21 mouse cellular contexts compared by ENCODE assay signal in the genomic region with DNA sequence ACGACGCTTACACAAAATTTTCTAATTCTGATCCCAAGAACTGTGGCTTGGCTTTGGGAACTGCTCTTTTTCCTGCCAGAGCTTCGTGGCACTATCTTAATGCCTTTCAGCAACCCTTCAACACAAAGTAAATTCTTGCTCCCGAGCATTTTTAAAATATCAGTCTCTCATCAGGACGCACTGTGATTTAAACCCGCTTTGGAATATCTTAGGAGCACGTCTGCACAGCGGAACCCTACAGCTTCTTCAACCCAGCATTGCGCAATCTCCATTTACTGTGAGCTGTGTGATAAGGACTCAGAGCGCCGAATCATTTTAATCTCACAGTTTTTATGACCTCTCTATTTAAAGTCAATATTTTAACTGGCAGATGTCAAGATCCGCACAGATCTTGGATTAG. TPM values are rescaled to one million over a fixed set of nuclear protein-coding genes. Genes with fewer than 3 reads are reported as not detected.
DNase-seq lines count a peak whose midpoint lies in the region; ATAC-seq and TF ChIP-seq lines count a peak whose summit lies in the region.
"Had no signal": no experiment of that assay in that cellular context is flagged by ENCODE, and none has a peak within 500 bp of the region (broad histone marks: within the 10 kb centered on the region; RNA-seq: fewer than 3 reads in every experiment).

No protein-coding gene starts in this region.

- TF ChIP-seq POLR2A in heart, adult 2 months (IDR thresholded peaks at IDR 0.05; ENCODE audit: insufficient read depth, low read depth, low read length), result no peak

- H3K27ac ChIP-seq in heart, adult 2 months, result peak overlapping the region; percentile 48
- no peak overlapping the region for H3K27ac ChIP-seq in lung, embryonic 16.5 days (ENCODE audit: low read length)
- H3K27ac ChIP-seq in heart, embryonic 14.5 days (replicated peaks in 1 of 2; ENCODE audit: control insufficient read depth in 1 of 2, insufficient read depth in 1 of 2, low read depth in 2 of 2, low read length in 2 of 2), result peak overlapping the region in 1 of 2 experiments; percentile 44; a peak in 1 of 4 replicates
- no peak overlapping the region for H3K27ac ChIP-seq in midbrain, embryonic 16.5 days (ENCODE audit: low read length)
- H3K27ac ChIP-seq: embryonic facial prominence, embryonic 10.5 days; hindbrain, embryonic 14.5 days; midbrain, embryonic 10.5 days; neural tube, embryonic 13.5 days; stomach, postnatal 0 days had no signal

- no peaks in the 10 kb centered on the region for H3K9me3 ChIP-seq in lung, embryonic 16.5 days (ENCODE audit: control insufficient read depth, low read length)
- no peaks in the 10 kb centered on the region for H3K9me3 ChIP-seq in heart, embryonic 14.5 days (ENCODE audit: control insufficient read depth, low read length)
- no peaks in the 10 kb centered on the region for H3K9me3 ChIP-seq in midbrain, embryonic 16.5 days (replicated peaks; ENCODE audit: control insufficient read depth, low read length, poor library complexity, severe bottlenecking)
- H3K9me3 ChIP-seq: embryonic facial prominence, embryonic 10.5 days; midbrain, embryonic 10.5 days; neural tube, embryonic 13.5 days had no signal

- H3K9ac ChIP-seq in heart, adult 2 months (ENCODE audit: low read depth, low read length), result no peak overlapping the region
- H3K9ac ChIP-seq in lung, embryonic 16.5 days (ENCODE audit: low read length), result no peak overlapping the region
- H3K9ac ChIP-seq in heart, embryonic 14.5 days (ENCODE audit: low read length), result 0 out of 2 replicates have a peak overlapping the region, but pooled peaks have one; percentile 23
- no peak overlapping the region for H3K9ac ChIP-seq in midbrain, embryonic 16.5 days (ENCODE audit: low read depth, low read length)
- H3K9ac ChIP-seq: hindbrain, embryonic 14.5 days; neural tube, embryonic 13.5 days had no signal

- peak overlapping the region; percentile 33 for H3K4me3 ChIP-seq in heart, adult 2 months
- no peak overlapping the region for H3K4me3 ChIP-seq in lung, embryonic 16.5 days (ENCODE audit: low read length)
- peak overlapping the region in 1 of 2 experiments; percentile 12; a peak in 1 of 4 replicates for H3K4me3 ChIP-seq in heart, embryonic 14.5 days (ENCODE audit: control insufficient read depth in 1 of 2, insufficient read depth in 1 of 2, low read depth in 1 of 2, low read length in 2 of 2)
- H3K4me3 ChIP-seq in midbrain, embryonic 16.5 days (ENCODE audit: low read depth, low read length), result no peak overlapping the region
- H3K4me3 ChIP-seq: embryonic facial prominence, embryonic 10.5 days; erythroblast, embryonic 14.5 days; midbrain, embryonic 10.5 days; neural tube, embryonic 13.5 days had no signal

- H3K79me2 ChIP-seq in heart, adult 2 months (replicated peaks; ENCODE audit: control insufficient read depth, insufficient read depth, low read length), result peaks cover 4% of the 10 kb centered on the region; the same call in 1 of the 2 replicates

- H3K36me3 ChIP-seq in heart, adult 2 months (ENCODE audit: control insufficient read depth, insufficient read depth, low read length), result peaks cover 30% of the 10 kb centered on the region
- no peaks in the 10 kb centered on the region for H3K36me3 ChIP-seq in lung, embryonic 16.5 days (ENCODE audit: control insufficient read depth, insufficient read depth, low read length)
- no peaks in the 10 kb centered on the region for H3K36me3 ChIP-seq in heart, embryonic 14.5 days (ENCODE audit: control insufficient read depth, insufficient read depth, low read length)
- H3K36me3 ChIP-seq in midbrain, embryonic 16.5 days (ENCODE audit: control insufficient read depth, insufficient read depth, low read length), result no peaks in the 10 kb centered on the region
- H3K36me3 ChIP-seq: embryonic facial prominence, embryonic 10.5 days; midbrain, embryonic 10.5 days; neural tube, embryonic 13.5 days had no signal

- no peak for DNase-seq in heart, adult 2 months
- no peak for DNase-seq in heart, postnatal 25 days (ENCODE audit: low spot score)
- no peak for DNase-seq in lung, postnatal 10 days
- peak; percentile 28 for DNase-seq in large intestine, adult 2 months (ENCODE audit: low read depth, low spot score)
- DNase-seq: B cell, adult 2 months; cerebellum, postnatal 36 days; kidney, adult 9 months; kidney, postnatal 36 days; lung, postnatal 4 days; right cerebral cortex, postnatal 14 days had no signal

- 0 out of 2 replicates have a peak, but pooled peaks have one; percentile 39 for ATAC-seq in lung, embryonic 16.5 days (ENCODE audit: low read depth)
- ATAC-seq in heart, embryonic 14.5 days (ENCODE audit: insufficient number of reproducible peaks, insufficient read depth, low FRiP score, low read depth), result no peak
- ATAC-seq in midbrain, embryonic 16.5 days, result no peak
- no peak for ATAC-seq in inflammation-experienced regulatory T-cells, adult 6 months
- ATAC-seq: forebrain, embryonic 14.5 days had no signal

- intact Hi-C loops in heart, adult 2 months (cut with DNase I), result loop anchor here (5.0 to 10.0 kb wide), 2 partner anchors 267 to 544 kb away; no protein-coding TSS in a partner anchor
- intact Hi-C loops in heart, postnatal 25 days (cut with DNase I), result loop anchor here (5.0 to 10.0 kb wide), 3 partner anchors 267 to 494 kb away; no protein-coding TSS in a partner anchor

- peaks cover 25% of the 10 kb centered on the region for H3K4me1 ChIP-seq in heart, adult 2 months (ENCODE audit: control insufficient read depth, insufficient read depth, low read length)
- peaks cover 44% of the 10 kb centered on the region for H3K4me1 ChIP-seq in lung, embryonic 16.5 days (replicated peaks; ENCODE audit: control insufficient read depth, insufficient read depth, low read length)
- H3K4me1 ChIP-seq in heart, embryonic 14.5 days (ENCODE audit: control insufficient read depth in 2 of 2, insufficient read depth in 2 of 2, low read length in 2 of 2), result peaks cover 30 to 64% of the 10 kb centered on the region in 2 experiments
- H3K4me1 ChIP-seq in midbrain, embryonic 16.5 days (ENCODE audit: control insufficient read depth, insufficient read depth, low read length), result no peaks in the 10 kb centered on the region

- H3K4me2 ChIP-seq in lung, embryonic 16.5 days (ENCODE audit: low read depth, low read length), result no peak overlapping the region
- peak overlapping the region; percentile 51 for H3K4me2 ChIP-seq in heart, embryonic 14.5 days (ENCODE audit: low read length)
- no peak overlapping the region for H3K4me2 ChIP-seq in midbrain, embryonic 16.5 days (ENCODE audit: low read length)
- H3K4me2 ChIP-seq: hindbrain, embryonic 14.5 days; neural tube, embryonic 13.5 days had no signal

- WGBS in heart, adult 2 months, result 34% methylated on average over 12 of the region's 12 CpGs
- WGBS in lung, embryonic 16.5 days, result 43% methylated on average over 12 of the region's 12 CpGs
- WGBS in heart, embryonic 14.5 days, result 16% methylated on average over 12 of the region's 12 CpGs
- 42% methylated on average over 12 of the region's 12 CpGs for WGBS in large intestine, adult 2 months
- 84% methylated on average over 12 of the region's 12 CpGs for WGBS in midbrain, embryonic 16.5 days

- TF ChIP-seq CTCF in heart, adult 2 months (IDR thresholded peaks at IDR 0.05), result no peak

- TF ChIP-seq EP300 in heart, adult 2 months (IDR thresholded peaks at IDR 0.05; ENCODE audit: insufficient read depth, low read depth, low read length), result no peak

- no peaks in the 10 kb centered on the region for H3K27me3 ChIP-seq in heart, adult 2 months (ENCODE audit: control insufficient read depth, insufficient read depth, low read length)
- no peaks in the 10 kb centered on the region for H3K27me3 ChIP-seq in lung, embryonic 16.5 days (ENCODE audit: control insufficient read depth, insufficient read depth, low read depth, low read length)
- no peaks in the 10 kb centered on the region for H3K27me3 ChIP-seq in heart, embryonic 14.5 days (ENCODE audit: control insufficient read depth, insufficient read depth, low read length)
- no peaks in the 10 kb centered on the region for H3K27me3 ChIP-seq in midbrain, embryonic 16.5 days (ENCODE audit: control insufficient read depth, insufficient read depth, low read depth, low read length)
- H3K27me3 ChIP-seq: neural tube, embryonic 13.5 days had no signal

RNA-seq across cellular contexts. Expression of gene Rbms1, which starts 54.9 kb away (rescaled TPM):
- total RNA-seq in heart, adult 2 months (2021), result 10 to 100 TPM; 44.5 to 48.7 TPM
- 72.9 and 79.4 TPM in 2 replicates for polyA plus RNA-seq in heart, adult 2 months (2012; rRNA removed)
- 10 to 100 TPM; 47.3 to 47.7 TPM for total RNA-seq in heart, postnatal 25 days (2021)
- 129 and 130 TPM in 2 replicates for polyA plus RNA-seq in lung, embryonic 16.5 days (2015; fragmentation: Nextera tagmentation; extraction: Ambion mirVana)
- polyA plus RNA-seq in heart, embryonic 14.5 days (2014; fragmentation: Nextera tagmentation; extraction: Ambion mirVana), result 79.7 and 84.8 TPM in 2 replicates
- polyA plus RNA-seq in large intestine, adult 2 months (2012; rRNA removed), result 24.4 and 31.1 TPM in 2 replicates
- 41.7 and 43.7 TPM in 2 replicates for polyA plus RNA-seq in midbrain, embryonic 16.5 days (2015; fragmentation: Nextera tagmentation; extraction: Ambion mirVana)
- polyA plus RNA-seq in inflammation-experienced regulatory T-cells, adult 6 months (2017; shearing (Covaris generic)), result 10 to 100 TPM; 16.6 to 26.0 (median 22.2) TPM
